Mouse (Mus musculus) lung, postnatal 0 days (tissue): Measurements from ENCODE around the gene Osgep.
"Not testable (repeated sequence)": the region's sequence is repeated elsewhere in the genome, so short reads cannot be mapped to it uniquely, and the experiment has no call there.

Experiments used
- CTCF ChIP-seq: IDR thresholded peaks from 2 replicates; pipeline ENCODE4 v1.5.1; 2016; ENCODE audit warnings: antibody characterized with exemption, mild to moderate bottlenecking
- EP300 ChIP-seq: IDR thresholded peaks from 2 replicates; pipeline ENCODE4 v1.6.1; 2016; ENCODE audit warnings: antibody characterized with exemption, mild to moderate bottlenecking, control low read depth

DNA sequence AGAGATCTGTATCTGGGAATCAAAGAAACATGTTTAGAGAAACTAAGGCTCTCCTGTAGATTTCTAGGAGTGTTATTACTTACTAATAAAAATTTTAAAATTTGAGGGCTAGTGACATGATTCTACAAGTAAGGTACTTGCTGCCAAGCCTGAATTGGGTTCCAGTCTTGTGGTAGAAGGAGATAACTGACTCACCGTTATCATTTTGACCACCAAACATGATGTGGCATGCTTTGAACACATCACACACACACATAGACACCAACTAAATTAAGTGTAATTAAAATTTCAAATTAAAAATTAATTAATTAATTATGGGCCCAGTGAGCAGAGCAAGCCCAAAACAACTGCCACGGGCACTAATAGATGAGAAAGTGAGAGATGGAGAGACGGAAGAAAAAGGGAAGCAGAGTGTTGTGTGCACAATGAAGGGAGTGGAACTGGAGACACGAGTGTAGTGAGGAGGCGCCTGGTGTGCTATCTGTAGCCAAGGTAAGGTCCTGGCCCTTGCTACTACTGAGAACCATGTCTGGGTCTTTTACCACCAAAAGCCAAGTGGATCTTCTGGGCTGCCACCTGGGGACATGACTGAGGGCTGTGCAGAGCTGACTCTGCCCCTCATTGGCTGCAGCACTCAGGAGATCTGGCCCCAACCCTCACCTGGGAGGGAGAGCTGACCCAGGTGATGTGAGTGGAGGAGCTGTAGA lies 33.7 kb upstream of the Osgep start:
- TF ChIP-seq CTCF, EP300: not testable (repeated sequence)
